ENCODE assay signal across 9 mouse cellular contexts in genomic region chr10:71400818-71401646, GRCm38 (mm10). TPM values are rescaled to one million over a fixed set of nuclear protein-coding genes. Genes with fewer than 3 reads are reported as not detected.
DNase-seq lines count a peak whose midpoint lies in the region; ATAC-seq and TF ChIP-seq lines count a peak whose summit lies in the region.
"Had no signal": no experiment of that assay in that cellular context is flagged by ENCODE, and none has a peak within 500 bp of the region (broad histone marks: within the 10 kb centered on the region; RNA-seq: fewer than 3 reads in every experiment).

No protein-coding gene starts in this region.

- peak; percentile 93 for TF ChIP-seq CTCF in kidney, postnatal 0 days (IDR thresholded peaks at IDR 0.05; ENCODE audit: low read depth)
- peak; percentile 85 for TF ChIP-seq CTCF in E14TG2a.4 (conservative IDR thresholded peaks at IDR 0.05; ENCODE audit: low read length)
- peak; percentile 92 for TF ChIP-seq CTCF in lung, postnatal 0 days (IDR thresholded peaks at IDR 0.05)

- H3K27me3 ChIP-seq in kidney, postnatal 0 days (ENCODE audit: insufficient read depth, low read length): no peaks in the 10 kb centered on the region
- H3K27me3 ChIP-seq in E14TG2a.4 (ENCODE audit: insufficient read depth, low read length): no peaks in the 10 kb centered on the region
- H3K27me3 ChIP-seq in lung, postnatal 0 days (replicated peaks; ENCODE audit: insufficient read depth, low read length): no peaks in the 10 kb centered on the region
- H3K27me3 ChIP-seq: liver, embryonic 13.5 days had no signal

- no peaks in the 10 kb centered on the region for H3K9me3 ChIP-seq in kidney, postnatal 0 days (replicated peaks; ENCODE audit: low read length)
- H3K9me3 ChIP-seq in E14TG2a.4 (ENCODE audit: low read length): no peaks in the 10 kb centered on the region
- H3K9me3 ChIP-seq in lung, postnatal 0 days (ENCODE audit: low read length): no peaks in the 10 kb centered on the region
- H3K9me3 ChIP-seq: liver, embryonic 13.5 days had no signal

- H3K9ac ChIP-seq in kidney, postnatal 0 days (ENCODE audit: low read depth, low read length): no peak overlapping the region
- H3K9ac ChIP-seq in lung, postnatal 0 days (replicated peaks; ENCODE audit: low read depth): no peak overlapping the region
- H3K9ac ChIP-seq: liver, embryonic 13.5 days had no signal

- no peak overlapping the region for H3K4me2 ChIP-seq in kidney, postnatal 0 days (ENCODE audit: low read length)
- H3K4me2 ChIP-seq in lung, postnatal 0 days (replicated peaks; ENCODE audit: low read depth, low read length): no peak overlapping the region
- H3K4me2 ChIP-seq: liver, embryonic 13.5 days had no signal

- no peak overlapping the region for H3K27ac ChIP-seq in kidney, postnatal 0 days
- no peak overlapping the region for H3K27ac ChIP-seq in lung, postnatal 0 days (ENCODE audit: low read length)
- H3K27ac ChIP-seq: liver, embryonic 13.5 days had no signal

- no peak for ATAC-seq in kidney, postnatal 0 days (replicated peaks; ENCODE audit: low FRiP score, low read depth)
- ATAC-seq in lung, postnatal 0 days: no peak
- ATAC-seq in erythroid progenitor cell, adult 5-6 weeks (replicated peaks; ENCODE audit: low FRiP score, poor library complexity, severe bottlenecking): no peak

- no peaks in the 10 kb centered on the region for H3K36me3 ChIP-seq in kidney, postnatal 0 days (ENCODE audit: insufficient read depth, low read length)
- no peaks in the 10 kb centered on the region for H3K36me3 ChIP-seq in E14TG2a.4 (ENCODE audit: insufficient read depth, low read length)
- no peaks in the 10 kb centered on the region for H3K36me3 ChIP-seq in lung, postnatal 0 days (ENCODE audit: insufficient read depth, low read length)
- H3K36me3 ChIP-seq: liver, embryonic 13.5 days had no signal

- DNase-seq in kidney, postnatal 0 days (ENCODE audit: low spot score): peak; percentile 92
- no peak for DNase-seq in kidney, postnatal 4 days
- DNase-seq in A20 (ENCODE audit: low read depth, low spot score): peak; percentile 62
- peak; percentile 68 to 86 for DNase-seq in cerebellum, postnatal 10 days
- DNase-seq in lung, postnatal 0 days (ENCODE audit: low spot score): peak; percentile 79
- DNase-seq: liver, embryonic 13.5 days had no signal

- 59% methylated on average over 13 of the region's 13 CpGs for WGBS in kidney, postnatal 0 days
- WGBS in lung, postnatal 0 days: 64% methylated on average over 13 of the region's 13 CpGs

- no peaks in the 10 kb centered on the region for H3K4me1 ChIP-seq in kidney, postnatal 0 days (replicated peaks; ENCODE audit: insufficient read depth, low read length)
- H3K4me1 ChIP-seq in E14TG2a.4 (replicated peaks; ENCODE audit: low read depth, low read length): peaks cover 23% of the 10 kb centered on the region
- H3K4me1 ChIP-seq in lung, postnatal 0 days (ENCODE audit: insufficient read depth, low read depth, low read length): no peaks in the 10 kb centered on the region
- H3K4me1 ChIP-seq: liver, embryonic 13.5 days had no signal

- no peak overlapping the region for H3K4me3 ChIP-seq in kidney, postnatal 0 days (replicated peaks; ENCODE audit: low read depth, low read length)
- no peak overlapping the region for H3K4me3 ChIP-seq in E14TG2a.4 (replicated peaks; ENCODE audit: low read length)
- H3K4me3 ChIP-seq in lung, postnatal 0 days (ENCODE audit: low read depth, low read length): no peak overlapping the region
- H3K4me3 ChIP-seq: erythroblast, embryonic 14.5 days; liver, embryonic 13.5 days had no signal

- no peak for TF ChIP-seq EP300 in lung, postnatal 0 days (IDR thresholded peaks at IDR 0.05)

RNA-seq across cellular contexts. Expression of gene Ipmk, which starts 53.5 kb away (rescaled TPM):
- polyA plus RNA-seq in kidney, postnatal 0 days (2015; fragmentation: Nextera tagmentation; extraction: Ambion mirVana): 16.1 and 17.5 TPM in 2 replicates
- 11.5 and 12.0 TPM in 2 replicates for polyA plus RNA-seq in lung, postnatal 0 days (2015; fragmentation: Nextera tagmentation; extraction: Ambion mirVana)
- 23.5 and 35.0 TPM in 2 replicates for total RNA-seq in erythroid progenitor cell, adult 5-6 weeks (2015; ENCODE audit: low replicate concordance)
- 16.9 and 22.6 TPM in 2 replicates for total RNA-seq in erythroid progenitor cell, adult 5-6 weeks (2017; ENCODE audit: low replicate concordance)

RNA-seq across cellular contexts. Expression of gene Cisd1, which starts 56.3 kb away (rescaled TPM):
- 300 and 305 TPM in 2 replicates for polyA plus RNA-seq in kidney, postnatal 0 days (2015; fragmentation: Nextera tagmentation; extraction: Ambion mirVana)
- polyA plus RNA-seq in lung, postnatal 0 days (2015; fragmentation: Nextera tagmentation; extraction: Ambion mirVana): 84.4 and 86.3 TPM in 2 replicates
- total RNA-seq in erythroid progenitor cell, adult 5-6 weeks (2015; ENCODE audit: low replicate concordance): 23.4 and 27.2 TPM in 2 replicates
- total RNA-seq in erythroid progenitor cell, adult 5-6 weeks (2017; ENCODE audit: low replicate concordance): 4.8 and 13.0 TPM in 2 replicates

Comparison
In these comparisons a context has a peak if more than half of its experiments do, and no peak if none do; other contexts are left out.
1. DNase-seq: peak in kidney, postnatal 0 days (single experiment), A20 (single experiment), cerebellum, postnatal 10 days (2 of 2) and lung, postnatal 0 days (single experiment); none in kidney, postnatal 4 days (0 of 2).
2. Peak in every context shown above with its lines, with median percentiles within 50 percentile points of each other: CTCF ChIP-seq.